Comparison of ENCODE assay signal across 15 mouse cellular contexts in genomic region chr10:56598191-56598590, GRCm38 (mm10).
DNase-seq lines count a peak whose midpoint lies in the region; ATAC-seq lines count a peak whose summit lies in the region.
"Had no signal": no experiment of that assay in that cellular context is flagged by ENCODE, and none has a peak within 500 bp of the region (broad histone marks: within the 10 kb centered on the region; RNA-seq: fewer than 3 reads in every experiment).

No protein-coding gene starts in this region.

- no peak overlapping the region for H3K4me2 ChIP-seq in kidney, embryonic 14.5 days (replicated peaks; ENCODE audit: low read depth, low read length)
- H3K4me2 ChIP-seq: embryonic facial prominence, embryonic 12.5 days; forebrain, embryonic 15.5 days; heart, embryonic 13.5 days; liver, embryonic 12.5 days had no signal

- no peaks in the 10 kb centered on the region for H3K4me1 ChIP-seq in kidney, embryonic 14.5 days (ENCODE audit: control insufficient read depth, insufficient read depth, low read length)
- peaks cover 12% of the 10 kb centered on the region for H3K4me1 ChIP-seq in brown adipose tissue, adult 24 weeks (ENCODE audit: control insufficient read depth, insufficient read depth, insufficient read length, low read length)
- H3K4me1 ChIP-seq: embryonic facial prominence, embryonic 12.5 days; forebrain, embryonic 15.5 days; liver, embryonic 12.5 days; midbrain, embryonic 10.5 days had no signal

- ATAC-seq in kidney, embryonic 14.5 days (ENCODE audit: low FRiP score, low TSS enrichment), result no peak
- ATAC-seq: forebrain, embryonic 15.5 days; liver, embryonic 12.5 days had no signal

- no peaks in the 10 kb centered on the region for H3K27me3 ChIP-seq in kidney, embryonic 14.5 days (ENCODE audit: control insufficient read depth, insufficient read depth, low read length)
- H3K27me3 ChIP-seq: embryonic facial prominence, embryonic 12.5 days; forebrain, embryonic 15.5 days; heart, embryonic 13.5 days; liver, embryonic 12.5 days had no signal

- H3K9ac ChIP-seq in kidney, embryonic 14.5 days (ENCODE audit: low read depth, low read length), result no peak overlapping the region
- H3K9ac ChIP-seq: embryonic facial prominence, embryonic 12.5 days; forebrain, embryonic 15.5 days; heart, embryonic 13.5 days; liver, embryonic 12.5 days had no signal

- no peaks in the 10 kb centered on the region for H3K9me3 ChIP-seq in kidney, embryonic 14.5 days (ENCODE audit: control insufficient read depth, low read length)
- H3K9me3 ChIP-seq: embryonic facial prominence, embryonic 12.5 days; forebrain, embryonic 15.5 days; heart, embryonic 13.5 days; liver, embryonic 12.5 days; midbrain, embryonic 10.5 days had no signal

- no peak overlapping the region for H3K27ac ChIP-seq in kidney, embryonic 14.5 days (ENCODE audit: low read depth, low read length)
- peak overlapping the region; percentile 69 for H3K27ac ChIP-seq in brown adipose tissue, adult 24 weeks (replicated peaks; ENCODE audit: low read depth, low read length)
- H3K27ac ChIP-seq: embryonic facial prominence, embryonic 12.5 days; forebrain, embryonic 15.5 days; liver, embryonic 12.5 days; midbrain, embryonic 10.5 days had no signal

- intact Hi-C loops in gastrocnemius, postnatal 14 days (cut with DNase I; ENCODE audit: low total_unique reads), result no loop called here

- WGBS in kidney, embryonic 14.5 days, result 69% methylated on average over 3 of the region's 3 CpGs

- H3K4me3 ChIP-seq in kidney, embryonic 14.5 days (ENCODE audit: low read length), result no peak overlapping the region
- H3K4me3 ChIP-seq in brown adipose tissue, adult 24 weeks (ENCODE audit: insufficient read depth, low read depth, low read length), result no peak overlapping the region
- H3K4me3 ChIP-seq: embryonic facial prominence, embryonic 12.5 days; forebrain, embryonic 15.5 days; heart, embryonic 13.5 days; liver, embryonic 12.5 days; midbrain, embryonic 10.5 days had no signal

- peak; percentile 67 for DNase-seq in gastrocnemius, adult 18-20 months (ENCODE audit: low spot score)
- no peak for DNase-seq in gastrocnemius, postnatal 14 days
- DNase-seq in kidney, adult 9 months, result peak; percentile 22
- peak; percentile 13 for DNase-seq in 3134 (ENCODE audit: extremely low read depth, insufficient read length, low spot score)
- no peak for DNase-seq in T-cell, adult 2 months (ENCODE audit: low spot score)
- DNase-seq in layer of hippocampus, adult 9-11 months, result no peak
- DNase-seq: cerebellum, postnatal 14 days; thymus, postnatal 25 days had no signal

- no peaks in the 10 kb centered on the region for H3K36me3 ChIP-seq in kidney, embryonic 14.5 days (ENCODE audit: control insufficient read depth, insufficient read depth, low read length)
- H3K36me3 ChIP-seq: embryonic facial prominence, embryonic 12.5 days; forebrain, embryonic 15.5 days; heart, embryonic 13.5 days; liver, embryonic 12.5 days; midbrain, embryonic 10.5 days had no signal

Comparison
In these comparisons a context has a peak if more than half of its experiments do, and no peak if none do; other contexts are left out.
1. DNase-seq: peak in gastrocnemius, adult 18-20 months (single experiment), kidney, adult 9 months (single experiment) and 3134 (single experiment); none in gastrocnemius, postnatal 14 days (single experiment), T-cell, adult 2 months (single experiment) and layer of hippocampus, adult 9-11 months (single experiment).